Mouse (Mus musculus): Measurements from ENCODE around the gene March10.

DNA sequence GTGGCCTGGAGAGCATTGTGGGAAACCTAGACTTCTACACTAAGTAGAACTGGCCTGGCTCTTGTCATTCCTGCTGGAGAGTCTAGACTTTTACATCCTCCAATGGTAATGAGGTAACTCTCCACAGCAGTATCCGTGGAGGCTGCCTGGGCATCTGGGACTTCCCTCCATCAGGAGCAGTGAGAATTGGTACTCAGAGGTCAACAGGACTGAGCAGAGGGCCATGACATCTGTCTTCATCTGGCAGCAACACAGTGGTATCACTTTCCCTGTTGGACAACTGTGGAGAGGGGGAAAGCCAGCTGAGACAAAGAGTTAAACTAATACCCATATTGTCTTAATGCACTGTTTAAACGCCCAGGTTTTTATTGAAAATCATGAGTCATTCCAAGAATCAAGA is 26.2 kb upstream of the March10 start:
- no peak for TF ChIP-seq EP300 (IDR thresholded peaks at IDR 0.05; ENCODE audit: insufficient read depth, low read depth, low read length)
- TF ChIP-seq POLR2A (IDR thresholded peaks at IDR 0.05; ENCODE audit: insufficient read depth, low read depth, low read length), result no peak
- TF ChIP-seq CTCF (IDR thresholded peaks at IDR 0.05), result no peak
